Mouse (Mus musculus) G1E (cell line): Measurements from ENCODE around the gene Tfap4.

Experiments
- CTCF ChIP-seq: IDR thresholded peaks from 2 replicates; pipeline ENCODE4 v1.5.1; 2012; ENCODE audit warnings: low read depth, low read length, inconsistent platforms, mixed read lengths
- TAL1 ChIP-seq: conservative IDR thresholded peaks from 2 replicates; pipeline ENCODE4 v1.6.1; 2012; ENCODE audit warnings: low read depth, low read length, inconsistent platforms, mixed read lengths

DNA sequence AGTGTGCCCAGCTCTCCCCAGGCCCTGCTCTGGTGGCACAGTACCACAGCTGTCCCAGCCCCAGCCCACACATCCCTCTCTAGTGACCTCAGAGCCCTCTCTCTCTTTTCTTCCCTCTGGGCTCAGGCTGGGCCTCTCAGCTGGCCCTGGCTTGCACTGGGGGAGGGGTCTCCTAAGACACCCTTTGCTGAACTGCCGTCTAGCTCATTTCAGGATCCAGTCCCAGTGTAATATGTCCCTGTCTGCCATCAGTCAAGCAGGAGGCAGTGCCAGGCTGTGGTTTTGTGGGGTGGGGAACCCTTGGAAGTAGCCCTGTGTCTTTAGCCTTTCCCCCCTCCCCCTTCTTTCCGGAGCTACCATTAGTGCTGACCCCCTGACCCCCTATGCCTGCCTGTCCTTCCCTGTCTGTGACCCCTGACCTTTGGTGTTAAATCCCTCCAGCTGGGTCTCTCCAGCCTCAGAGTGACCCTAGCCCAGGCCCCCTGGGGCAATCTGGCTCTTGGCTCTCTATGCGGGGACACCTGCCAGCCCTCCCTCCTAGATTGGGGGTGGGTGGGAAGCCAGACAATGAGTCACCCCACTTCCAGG is 36.6 kb upstream of the Tfap4 start:
- TF ChIP-seq CTCF (no peak), TAL1 (no peak)
